Mouse (Mus musculus): Measurements from ENCODE around the gene Rasal2. TPM values are rescaled to one million over a fixed set of nuclear protein-coding genes. Genes with fewer than 3 reads are reported as not detected.

The Rasal2 gene
- total RNA-seq, 2 experiments from 2014 or later, result 2.0 to 2.3 TPM

DNA sequence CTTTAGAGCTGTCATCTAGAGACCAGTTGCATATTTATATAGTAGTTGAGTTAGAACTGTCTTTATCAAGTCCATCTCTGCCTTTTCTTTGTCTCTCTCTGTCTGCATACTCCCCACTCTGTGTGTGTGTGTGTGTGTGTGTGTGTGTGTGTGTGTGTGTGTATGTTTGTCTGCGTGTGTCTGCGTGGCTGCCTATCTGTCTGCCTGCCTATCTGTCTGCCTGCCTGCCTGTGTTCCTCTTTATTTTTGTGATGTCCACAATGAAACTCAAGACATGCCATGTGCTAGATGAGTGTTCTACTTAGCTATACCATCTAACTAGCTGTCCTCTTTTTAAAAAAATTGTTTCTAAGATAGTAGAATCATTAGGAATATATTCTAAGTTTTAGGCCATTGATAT is 42.0 kb downstream of the Rasal2 start:
- no peak for ATAC-seq (replicated peaks; ENCODE audit: poor library complexity, severe bottlenecking)

DNA sequence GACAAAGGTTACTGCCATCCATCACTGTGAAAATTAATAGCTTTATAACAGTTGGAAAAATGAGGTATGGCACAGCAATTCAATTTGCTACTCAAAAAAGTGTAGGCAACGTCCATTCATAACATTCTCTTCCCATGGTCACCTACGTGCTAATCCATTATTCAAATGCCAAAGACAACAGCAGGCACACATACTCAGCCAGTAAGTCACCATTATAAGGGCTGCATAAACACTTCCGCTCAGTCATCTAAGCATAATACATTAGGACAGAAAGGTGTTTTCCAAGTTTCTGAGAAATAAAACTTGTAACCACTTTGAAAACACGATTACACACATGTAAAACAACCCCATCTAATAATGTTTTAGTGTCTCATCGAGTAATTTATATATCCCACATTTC is 44.1 kb downstream of the Rasal2 start:
- ATAC-seq (replicated peaks; ENCODE audit: poor library complexity, severe bottlenecking), result no peak

DNA sequence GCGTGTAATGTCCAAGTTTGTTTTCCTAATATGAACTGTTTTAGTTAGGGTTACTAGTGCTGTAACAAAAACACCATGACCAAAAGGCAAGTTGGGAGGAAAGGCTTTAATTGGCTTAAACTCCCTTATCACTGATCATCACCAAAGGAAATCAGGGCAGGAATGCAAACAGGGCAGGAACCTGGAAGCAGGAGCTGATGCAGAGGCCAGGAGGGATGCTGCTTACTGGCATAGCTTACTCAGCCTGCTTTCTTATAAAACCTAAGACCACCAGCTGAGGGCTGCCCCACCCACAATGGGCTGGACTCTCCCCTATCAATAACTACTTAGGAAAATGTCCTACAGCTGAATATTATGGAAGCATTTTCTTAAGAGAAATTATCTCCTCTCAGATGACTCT is 65.7 kb downstream of the Rasal2 start:
- ATAC-seq (replicated peaks; ENCODE audit: poor library complexity, severe bottlenecking), result no peak

DNA sequence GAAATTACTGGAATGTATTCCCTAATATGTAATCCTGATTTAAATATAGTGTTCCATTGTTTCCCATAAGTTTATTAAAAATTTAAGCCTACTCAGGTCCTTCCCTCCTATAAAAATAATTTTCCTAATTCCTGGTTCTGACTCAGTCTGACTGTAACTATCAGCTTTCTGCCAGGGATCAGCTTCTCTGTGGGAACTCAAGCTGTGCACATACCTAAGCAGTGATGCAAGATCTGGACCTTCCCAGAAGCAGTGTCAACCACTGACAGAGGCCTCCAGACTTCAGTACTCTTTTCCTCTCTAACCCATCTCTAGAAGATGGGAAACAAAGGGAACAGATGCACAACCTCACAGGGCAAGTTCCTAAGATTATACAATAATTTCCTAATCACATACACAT is 68.9 kb downstream of the Rasal2 start:
- ATAC-seq (replicated peaks; ENCODE audit: poor library complexity, severe bottlenecking), result no peak

DNA sequence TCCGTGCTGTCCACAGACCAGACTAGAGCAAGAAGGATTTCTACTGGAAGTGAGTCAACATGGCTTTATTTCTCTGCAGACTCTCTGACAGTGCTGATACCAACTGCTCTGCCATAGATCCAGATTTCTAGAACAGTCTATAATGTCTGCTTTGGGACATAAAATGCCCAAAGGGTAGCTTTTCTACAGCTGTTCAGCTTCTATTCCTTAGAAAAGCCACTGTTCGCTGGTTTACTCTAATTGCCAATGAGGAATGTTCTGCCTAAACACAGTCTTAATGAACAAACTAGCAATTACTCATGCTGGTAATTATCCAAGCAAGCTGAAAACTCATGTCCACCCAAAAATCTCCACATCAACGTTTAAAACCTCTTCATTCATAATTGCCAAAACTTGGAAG is 77.6 kb downstream of the Rasal2 start:
- ATAC-seq (replicated peaks; ENCODE audit: poor library complexity, severe bottlenecking), result no peak

DNA sequence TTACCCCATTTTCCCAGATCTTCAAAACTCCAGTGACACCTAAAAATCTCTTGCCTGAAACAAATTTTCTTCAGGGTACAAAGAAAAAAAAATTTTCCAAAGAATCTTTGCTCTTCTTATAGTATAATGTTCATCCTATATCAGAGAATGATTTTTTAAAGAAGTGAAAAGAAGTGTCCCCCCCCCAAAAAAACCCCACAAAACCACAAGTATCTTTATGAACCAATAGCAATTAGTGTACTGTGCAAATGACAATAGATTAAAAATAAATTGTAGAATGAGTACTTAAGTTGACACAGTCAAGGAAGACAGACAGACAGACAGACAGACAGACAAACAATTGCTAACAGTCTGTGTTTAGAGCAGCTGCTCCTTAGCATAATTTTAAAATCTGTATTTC is 84.3 kb downstream of the Rasal2 start:
- no peak for ATAC-seq (replicated peaks; ENCODE audit: poor library complexity, severe bottlenecking)

DNA sequence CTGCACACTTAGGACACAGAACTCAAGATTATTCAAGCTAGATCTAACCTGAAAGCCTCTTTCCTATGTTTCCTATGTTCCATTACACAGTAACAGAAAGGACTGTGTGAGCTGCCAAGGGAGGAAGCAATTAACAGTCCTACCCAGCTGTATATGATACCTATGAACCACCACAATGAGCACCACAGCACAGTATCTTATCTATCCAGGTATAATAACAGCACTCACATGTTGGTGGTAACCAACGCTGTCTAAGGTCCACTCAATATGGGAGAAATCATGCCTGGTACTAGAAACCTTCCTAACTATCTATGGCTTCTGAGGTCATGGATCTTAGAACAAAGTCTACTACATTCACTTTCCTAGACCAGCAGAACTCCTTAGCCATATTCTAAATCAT is 89.3 kb downstream of the Rasal2 start:
- ATAC-seq (replicated peaks; ENCODE audit: poor library complexity, severe bottlenecking), result no peak

DNA sequence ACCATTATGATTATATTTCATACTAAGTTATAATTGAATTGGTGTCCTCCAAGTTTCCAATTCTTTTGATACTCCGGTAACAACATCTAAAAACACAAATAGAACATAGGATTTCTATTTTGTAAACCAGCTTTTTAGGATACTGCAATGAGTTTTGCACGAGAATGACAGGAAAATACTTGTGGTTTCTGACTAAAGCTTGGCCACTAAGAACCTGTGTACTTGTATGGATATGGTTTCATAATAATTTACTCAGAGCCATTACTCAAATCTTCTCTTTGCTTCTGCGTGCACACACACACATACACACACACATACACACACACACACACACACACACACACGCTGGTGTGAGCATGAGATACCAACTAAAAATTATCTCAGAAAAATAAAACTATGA is 93.5 kb downstream of the Rasal2 start:
- no peak for ATAC-seq (replicated peaks; ENCODE audit: poor library complexity, severe bottlenecking)

DNA sequence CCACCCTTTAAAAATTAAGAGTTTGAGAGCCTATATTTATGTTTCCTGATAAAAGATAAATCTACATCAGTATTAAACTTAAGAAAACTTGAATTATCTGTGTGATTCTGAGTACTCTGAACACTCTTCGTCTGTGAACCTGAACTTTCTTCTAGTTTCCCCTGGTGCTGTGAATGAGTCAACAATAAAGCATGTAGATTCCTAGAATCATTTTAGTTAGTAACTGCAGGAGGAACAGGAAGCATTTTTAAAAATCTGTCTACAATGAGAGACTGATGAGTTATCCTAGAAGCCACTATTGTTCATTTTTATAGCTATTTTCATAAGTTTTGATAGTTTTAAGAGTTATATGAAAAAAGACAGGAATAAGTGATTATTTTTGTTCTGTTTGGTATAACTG is 111.1 kb downstream of the Rasal2 start:
- no peak for ATAC-seq (replicated peaks; ENCODE audit: poor library complexity, severe bottlenecking)

DNA sequence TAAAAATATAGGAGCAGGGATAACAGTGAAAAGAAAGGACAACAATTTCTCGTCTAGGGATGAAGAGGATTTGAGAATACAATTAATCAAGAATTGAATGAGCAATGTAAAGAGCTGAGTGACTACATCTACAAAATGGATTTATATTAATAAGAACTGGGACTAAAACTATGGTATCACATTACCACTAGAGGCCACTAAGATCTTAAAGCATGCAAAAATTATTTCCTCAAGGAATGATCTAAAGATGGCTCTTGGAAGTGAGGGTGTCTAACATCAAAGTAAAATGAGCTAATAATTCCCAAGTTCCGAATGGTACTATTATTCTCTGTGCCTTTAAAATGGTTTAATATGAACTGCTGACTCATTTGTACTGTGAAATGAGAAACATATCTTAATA is 112.8 kb downstream of the Rasal2 start:
- no peak for ATAC-seq (replicated peaks; ENCODE audit: poor library complexity, severe bottlenecking)

DNA sequence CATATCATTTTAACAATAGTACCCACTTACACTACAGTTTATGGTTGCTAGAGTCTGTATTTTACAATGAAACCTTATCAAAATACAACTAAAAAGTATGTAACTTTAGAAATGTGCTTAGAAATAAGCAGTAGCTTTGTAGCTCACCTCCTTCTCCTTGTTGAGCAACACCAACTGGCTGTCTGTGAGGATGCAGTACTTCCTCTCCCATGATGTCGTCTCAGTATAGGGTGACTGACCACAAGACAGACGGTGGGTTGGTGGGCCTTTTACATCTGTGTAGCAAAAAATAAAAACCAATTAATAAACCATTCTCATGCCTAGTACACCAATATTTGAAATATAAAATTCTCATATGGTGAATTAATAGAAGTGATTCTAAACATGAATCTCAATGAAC is 113.4 kb downstream of the Rasal2 start:
- ATAC-seq (replicated peaks; ENCODE audit: poor library complexity, severe bottlenecking), result peak; percentile 100

DNA sequence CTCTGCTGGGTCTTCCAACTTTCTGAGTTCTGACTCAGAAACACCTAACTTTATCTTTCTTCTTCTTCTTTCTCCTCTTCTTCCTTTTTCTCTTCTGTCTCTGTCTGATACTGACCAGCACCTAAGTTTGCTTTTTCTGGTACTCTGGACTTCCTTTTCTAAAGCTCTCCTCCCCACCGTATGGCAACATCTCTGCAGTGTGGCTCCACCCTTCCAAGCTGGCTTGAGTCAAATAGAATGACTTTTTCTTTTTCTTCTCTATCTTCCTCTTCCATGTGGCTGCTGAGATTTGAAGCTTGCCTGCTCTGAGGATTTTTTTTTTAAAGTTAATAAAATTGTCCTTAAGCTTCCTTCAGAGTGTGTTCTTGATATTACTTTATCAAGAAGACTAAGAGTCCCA is 115.3 kb downstream of the Rasal2 start:
- ATAC-seq (replicated peaks; ENCODE audit: poor library complexity, severe bottlenecking), result peak; percentile 52; the same call in 1 of the 2 replicates

DNA sequence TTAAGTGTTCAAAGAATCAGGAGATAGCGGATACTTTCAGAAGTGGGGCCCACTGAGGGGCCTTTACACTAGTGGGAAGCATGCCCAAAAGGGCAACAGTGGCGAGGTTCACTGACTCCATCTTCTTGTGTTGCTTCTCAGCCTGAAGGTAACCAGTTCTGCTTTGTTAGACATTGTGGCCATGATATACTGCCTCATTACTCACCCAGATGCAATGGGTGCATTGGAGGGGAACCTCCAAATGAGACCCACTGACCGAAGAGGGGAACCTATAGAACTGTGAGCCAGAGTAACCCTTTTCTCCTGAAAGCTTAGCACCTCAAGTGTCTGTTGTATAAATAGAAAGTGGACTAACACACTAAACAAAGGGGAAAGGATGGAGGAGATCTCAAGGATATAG is 116.5 kb downstream of the Rasal2 start:
- ATAC-seq (replicated peaks; ENCODE audit: poor library complexity, severe bottlenecking), result no peak

DNA sequence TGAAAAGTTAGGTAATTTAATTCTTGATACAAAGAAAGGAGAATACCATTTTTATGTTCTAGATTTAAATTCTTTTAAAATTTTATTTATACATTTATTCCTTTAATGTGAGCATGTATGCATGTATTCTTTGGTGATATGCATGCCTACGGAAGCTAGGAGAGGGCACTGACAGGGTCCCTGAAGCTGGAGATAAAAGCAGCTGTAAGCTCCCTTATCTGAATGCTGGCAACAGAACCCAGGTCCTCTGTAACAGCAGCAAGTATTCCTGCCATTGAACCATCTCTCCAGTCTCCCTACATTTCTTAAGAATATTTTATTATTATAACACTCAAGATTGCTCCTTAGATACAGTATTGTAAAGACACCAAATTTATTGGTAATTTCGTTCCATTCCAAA is 122.2 kb downstream of the Rasal2 start:
- no peak for ATAC-seq (replicated peaks; ENCODE audit: poor library complexity, severe bottlenecking)

DNA sequence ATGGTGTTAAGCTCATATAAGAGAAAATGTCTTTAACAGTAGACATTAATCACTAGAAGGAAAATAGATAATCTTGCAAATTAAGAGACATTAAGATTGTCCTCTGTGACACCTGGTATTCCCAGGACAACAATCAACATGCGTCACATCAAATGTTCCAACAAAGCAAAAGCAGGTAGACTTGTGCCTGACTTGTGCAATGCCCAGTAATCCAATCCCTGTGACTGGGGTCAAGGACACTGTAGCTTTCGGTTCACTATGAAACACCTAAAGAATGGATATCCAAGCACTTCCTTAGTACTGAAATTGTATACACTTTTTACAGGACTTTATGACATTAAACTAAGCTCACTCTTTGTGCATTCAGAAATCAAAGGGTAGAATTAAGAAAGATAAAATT is 123.1 kb downstream of the Rasal2 start:
- ATAC-seq (replicated peaks; ENCODE audit: poor library complexity, severe bottlenecking), result no peak

DNA sequence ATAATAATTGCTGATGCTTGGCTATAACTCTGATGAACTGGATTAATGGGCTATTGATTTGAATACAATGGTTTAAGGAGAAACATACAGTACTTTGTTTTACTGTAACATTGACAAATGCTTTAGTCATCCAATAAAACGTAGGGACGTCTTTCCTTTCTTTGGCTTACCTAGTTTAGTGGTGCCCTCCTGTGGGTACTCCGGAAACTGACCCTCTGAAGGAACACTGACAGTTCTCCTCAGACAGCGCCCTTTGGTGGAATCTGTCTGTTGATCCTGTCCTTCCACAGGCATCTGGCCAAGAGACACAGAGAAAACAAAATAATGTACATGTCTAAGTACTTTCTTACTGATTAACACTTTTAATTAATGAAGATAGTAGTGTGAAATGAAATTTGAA is 125.8 kb downstream of the Rasal2 start:
- no peak; the same call in 1 of the 2 replicates for ATAC-seq (replicated peaks; ENCODE audit: poor library complexity, severe bottlenecking)

DNA sequence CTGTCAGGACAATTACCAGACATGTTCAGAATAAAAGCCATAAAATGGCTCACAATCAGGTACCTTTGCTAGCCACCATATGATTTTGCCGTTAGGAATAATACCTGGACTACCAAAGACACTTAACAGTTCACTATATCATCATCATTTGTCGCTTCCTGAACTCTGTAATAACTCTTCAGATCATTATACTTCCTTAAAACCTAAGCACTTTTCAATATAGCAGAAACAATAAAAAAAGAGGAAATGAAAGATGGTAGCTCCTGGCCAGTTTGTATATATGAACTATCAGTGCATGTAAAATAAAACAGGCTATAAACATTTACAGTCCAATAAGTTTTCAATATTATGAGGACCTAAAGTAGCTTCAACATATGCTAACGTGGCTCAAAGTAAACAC is 127.0 kb downstream of the Rasal2 start:
- ATAC-seq (replicated peaks; ENCODE audit: poor library complexity, severe bottlenecking), result peak; percentile 96

DNA sequence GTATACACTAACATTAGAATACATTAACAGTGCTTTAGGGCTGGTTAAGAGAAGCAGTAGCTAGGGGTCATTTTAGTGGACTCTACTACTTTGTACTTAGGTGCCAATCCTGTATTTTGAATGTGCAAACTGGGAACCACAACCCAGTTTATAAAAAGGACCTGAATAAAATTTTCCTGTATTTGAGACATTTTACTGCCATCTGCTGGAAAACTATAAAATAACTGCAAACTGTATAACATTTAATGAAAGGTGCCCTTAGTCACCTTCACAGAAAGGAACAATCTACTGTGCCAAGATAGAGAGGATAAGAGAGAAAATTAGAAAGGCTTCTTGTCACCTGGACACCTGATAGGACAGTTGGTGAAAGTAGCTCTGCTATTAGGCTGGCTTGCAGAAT is 131.6 kb downstream of the Rasal2 start:
- ATAC-seq (replicated peaks; ENCODE audit: poor library complexity, severe bottlenecking), result no peak

DNA sequence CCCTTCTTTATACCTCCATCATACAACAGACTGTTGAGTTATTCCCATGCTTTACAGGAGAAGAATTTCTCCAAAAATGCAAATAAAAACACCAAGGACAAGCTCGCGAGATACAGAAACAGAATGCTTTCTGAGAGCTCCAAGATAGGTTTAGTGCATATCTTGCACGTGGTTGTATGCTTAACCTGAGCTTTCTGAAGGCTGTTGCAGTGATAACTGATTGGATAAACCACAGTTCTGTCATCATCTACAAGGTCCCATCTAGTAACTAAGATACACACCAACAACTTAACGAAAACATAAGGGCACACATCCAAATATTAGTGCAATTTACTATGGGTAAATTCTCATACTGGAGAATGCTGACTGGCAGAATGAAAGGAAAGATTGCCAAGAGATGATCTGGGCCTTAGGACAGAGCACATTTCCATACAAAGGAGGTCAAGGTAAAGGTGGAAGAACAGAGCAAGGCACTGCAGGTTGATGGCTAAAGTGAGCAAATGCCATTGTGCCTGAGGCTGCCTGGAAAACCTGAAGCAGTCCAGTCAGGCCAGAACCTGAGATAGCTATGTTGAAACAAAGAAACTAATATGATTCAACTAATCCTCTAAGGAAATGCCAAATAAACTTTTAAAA is 136.6 kb downstream of the Rasal2 start:
- ATAC-seq (replicated peaks; ENCODE audit: poor library complexity, severe bottlenecking), result no peak

DNA sequence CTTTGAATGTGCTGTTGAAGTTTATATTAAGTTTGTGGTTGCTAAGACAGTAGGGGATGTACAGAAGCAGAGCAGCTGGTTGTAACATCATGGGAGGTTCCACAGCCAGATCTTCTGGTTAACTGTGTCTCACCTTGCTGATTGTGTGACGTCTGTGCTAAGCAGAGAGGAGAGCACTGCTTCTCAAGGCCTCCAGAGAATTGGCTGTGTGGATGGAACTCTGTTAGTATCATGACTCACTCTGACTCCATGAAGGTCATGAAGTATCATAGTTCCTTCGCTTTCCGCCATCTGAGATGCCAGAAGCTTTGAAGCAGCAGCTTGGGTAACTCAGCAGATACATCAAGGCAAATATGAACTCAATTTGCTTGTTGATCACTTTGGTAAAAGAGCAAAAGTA is 144.5 kb downstream of the Rasal2 start:
- no peak for ATAC-seq (replicated peaks; ENCODE audit: poor library complexity, severe bottlenecking)

DNA sequence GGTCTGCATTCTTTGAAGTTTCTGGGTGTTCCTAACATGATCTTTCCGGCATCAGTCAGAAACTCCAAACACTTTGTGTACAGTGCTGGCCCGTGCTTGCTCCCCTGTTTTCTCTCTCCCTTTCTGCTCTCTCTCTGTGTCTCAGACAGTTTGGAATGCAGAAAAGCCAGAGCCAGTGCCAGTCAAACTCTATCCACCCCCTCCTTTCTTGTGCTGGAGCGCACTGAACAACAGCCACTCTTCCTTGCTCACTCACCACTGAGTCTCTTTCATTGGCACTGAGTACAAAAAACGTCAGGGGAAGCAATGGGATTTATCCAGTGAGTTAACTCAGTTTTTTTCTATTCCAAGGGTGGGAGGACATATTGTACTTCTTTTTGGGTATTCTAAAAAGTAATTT is 155.8 kb downstream of the Rasal2 start:
- no peak for ATAC-seq (replicated peaks; ENCODE audit: poor library complexity, severe bottlenecking)

DNA sequence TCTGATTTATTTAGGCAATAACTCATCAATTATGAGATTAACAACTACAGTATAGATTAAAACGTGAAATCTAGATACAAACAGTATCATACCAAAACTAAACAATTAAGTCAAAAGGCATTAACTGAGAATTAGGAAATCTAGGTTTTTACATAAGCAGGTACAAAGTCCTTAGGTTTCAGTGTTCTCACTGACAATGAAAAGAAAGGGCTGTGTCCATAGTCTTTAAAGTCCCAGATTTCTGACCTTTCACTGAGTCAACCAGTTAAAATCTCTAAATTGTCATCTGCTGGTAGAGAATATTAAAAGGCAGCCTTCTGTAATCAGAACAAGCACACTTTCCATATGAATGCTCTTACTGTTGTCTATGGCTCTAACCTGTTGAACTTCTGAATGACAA is 156.6 kb downstream of the Rasal2 start:
- no peak for ATAC-seq (replicated peaks; ENCODE audit: poor library complexity, severe bottlenecking)
